Mouse (Mus musculus) liver, postnatal 0 days (tissue): ENCODE measurements around the gene Spic. TPM values are rescaled to one million over a fixed set of nuclear protein-coding genes. Genes with fewer than 3 reads are reported as not detected.

Experiments
- ATAC-seq: fragments of 200-750 bp; cut with Nextera tagmentation; 2 replicates; pipeline ENCODE4 v1.8.0; 2017; ENCODE audit warnings: mild to moderate bottlenecking, moderate library complexity
- DNase-seq: peaks from one replicate; pipeline ENCODE4 v3.0.0-alpha.2; 2016
- H3K27ac ChIP-seq: fragments of 300-500 bp; sonication (generic); 2 replicates; pipeline ENCODE4 v1.5.1; 2014; ENCODE audit warnings: antibody characterized with exemption, moderate library complexity, mild to moderate bottlenecking, low read depth
- H3K27me3 ChIP-seq: fragments of 300-500 bp; sonication (generic); 2 replicates; pipeline ENCODE4 v1.6.1; 2014; ENCODE audit warnings: low read length, control low read depth, mixed read lengths; ENCODE audit not compliant: insufficient read depth
- H3K36me3 ChIP-seq: fragments of 300-500 bp; sonication (generic); replicated peaks from 2 replicates; pipeline ENCODE4 v1.6.1; 2014; ENCODE audit warnings: mild to moderate bottlenecking, control low read depth, low read length, moderate library complexity, mixed read lengths; ENCODE audit not compliant: insufficient read depth
- H3K4me1 ChIP-seq: fragments of 300-500 bp; sonication (generic); 2 replicates; pipeline ENCODE4 v1.6.1; 2014; ENCODE audit warnings: antibody characterized with exemption, mild to moderate bottlenecking, control low read depth; ENCODE audit not compliant: insufficient read depth
- H3K4me2 ChIP-seq: fragments of 300-500 bp; sonication (generic); 2 replicates; pipeline ENCODE4 v1.6.1; 2014; ENCODE audit warnings: low read depth, mild to moderate bottlenecking, low read length, moderate library complexity, mixed read lengths
- H3K4me3 ChIP-seq: fragments of 300-500 bp; sonication (generic); 2 replicates; pipeline ENCODE4 v1.5.1; 2014; ENCODE audit warnings: low read depth, low read length
- H3K9ac ChIP-seq: fragments of 300-500 bp; sonication (generic); replicated peaks from 2 replicates; pipeline ENCODE4 v1.6.1; 2014; ENCODE audit warnings: mild to moderate bottlenecking, moderate library complexity
- H3K9me3 ChIP-seq: fragments of 300-500 bp; sonication (generic); 2 replicates; pipeline ENCODE4 v1.6.1; 2016; ENCODE audit warnings: mild to moderate bottlenecking, control low read depth, low read length, mixed read lengths
- CTCF ChIP-seq: sonication (generic); IDR thresholded peaks from 2 replicates; pipeline ENCODE4 v1.5.1; 2016; ENCODE audit warnings: antibody characterized with exemption, low read depth
- EP300 ChIP-seq: IDR thresholded peaks from 2 replicates; pipeline ENCODE4 v1.6.1; 2016; ENCODE audit warnings: antibody characterized with exemption, low read depth, mild to moderate bottlenecking
- WGBS: fragments of 180-500 bp; shearing (Covaris S2); extraction: QIAGEN DNeasy Blood & Tissue Kit; methylation state at CpG from one replicate; pipeline ENCODE4 v1.1.7; 2014; ENCODE audit not compliant: insufficient replicate concordance; 5-methylcytosine and 5-hydroxymethylcytosine counted together
- polyA plus RNA-seq: library from polyadenylated mRNA; unstranded; fragments of >200 nt; fragmentation: Nextera tagmentation; extraction: Ambion mirVana; gene quantifications from 2 replicates; pipeline ENCODE4 v1.2.1, GENCODE M21; 2015

Gene Spic
- polyA plus RNA-seq, 1 experiment from 2014 or later = 19.2 TPM

- DNase-seq = no peak
- H3K27me3 ChIP-seq = no peaks in the 10 kb centered on the region
- H3K9me3 ChIP-seq = no peaks in the 10 kb centered on the region
- no peak overlapping the region for H3K4me3 ChIP-seq
- WGBS = 29% methylated on average over 6 of the region's 6 CpGs
- H3K36me3 ChIP-seq = no peaks in the 10 kb centered on the region
- no peak overlapping the region for H3K27ac ChIP-seq
- H3K4me1 ChIP-seq = no peaks in the 10 kb centered on the region
- ATAC-seq = no peak
- H3K9ac ChIP-seq = no peak overlapping the region
- TF ChIP-seq EP300 (no peak), CTCF (no peak)
- no peak overlapping the region for H3K4me2 ChIP-seq
These were observed 27.5 kb upstream of the Spic start for GRCm38 (mm10) chr10:88712359-88712758.

- TF ChIP-seq CTCF = no peak
- no peak for TF ChIP-seq EP300
These were observed 24.1 kb upstream of the Spic start for GRCm38 (mm10) chr10:88708671-88709523.

GRCm38 (mm10) chr10:88700938-88701337 is 16.1 kb upstream of the Spic start:
- DNase-seq (no peak), ATAC-seq (no peak)
- TF ChIP-seq CTCF (no peak), EP300 (no peak)
- H3K4me1 ChIP-seq = no peaks in the 10 kb centered on the region
- H3K27ac ChIP-seq = no peak overlapping the region
- H3K4me2 ChIP-seq = no peak overlapping the region
- no peaks in the 10 kb centered on the region for H3K27me3 ChIP-seq
- H3K4me3 ChIP-seq = no peak overlapping the region
- WGBS = 74% methylated on average over 6 of the region's 6 CpGs
- H3K9me3 ChIP-seq = no peaks in the 10 kb centered on the region
- H3K36me3 ChIP-seq = no peaks in the 10 kb centered on the region
- H3K9ac ChIP-seq = no peak overlapping the region

More at GRCm38 (mm10) chr10:88708671-88709523, 24.1 kb upstream of the Spic start:
- Histone ChIP-seq H3K27me3 (no peaks in the 10 kb centered on the region), H3K27ac (no peak overlapping the region; the same call in 1 of the 2 replicates), H3K4me1 (no peaks in the 10 kb centered on the region), H3K9me3 (no peaks in the 10 kb centered on the region), H3K4me2 (no peak overlapping the region), H3K9ac (no peak overlapping the region), H3K36me3 (no peaks in the 10 kb centered on the region), H3K4me3 (no peak overlapping the region)
- no peak for DNase-seq
- ATAC-seq = 0 out of 2 replicates have a peak, but pooled peaks have one; percentile 35
- WGBS = 44% methylated on average over 10 of the region's 10 CpGs

GRCm38 (mm10) chr10:88682904-88683563 is 1.8 kb downstream of the Spic start:
- 0 out of 2 replicates have a peak, but pooled peaks have one; percentile 7 for ATAC-seq

GRCm38 (mm10) chr10:88672825-88673224 is 12.0 kb downstream of the Spic start:
- DNase-seq (no peak), ATAC-seq (no peak)
- WGBS = 74% methylated on average over 7 of the region's 7 CpGs
- no peak overlapping the region for H3K9ac ChIP-seq
- no peaks in the 10 kb centered on the region for H3K9me3 ChIP-seq
- no peaks in the 10 kb centered on the region for H3K36me3 ChIP-seq
- no peaks in the 10 kb centered on the region for H3K4me1 ChIP-seq
- TF ChIP-seq CTCF = no peak
- TF ChIP-seq EP300 = no peak
- H3K4me2 ChIP-seq = no peak overlapping the region
- no peak overlapping the region for H3K4me3 ChIP-seq
- no peaks in the 10 kb centered on the region for H3K27me3 ChIP-seq
- H3K27ac ChIP-seq = no peak overlapping the region

More at GRCm38 (mm10) chr10:88682904-88683563, 1.8 kb downstream of the Spic start:
- no peaks in the 10 kb centered on the region for H3K4me1 ChIP-seq
- no peaks in the 10 kb centered on the region for H3K9me3 ChIP-seq
- H3K36me3 ChIP-seq = no peaks in the 10 kb centered on the region
- H3K4me2 ChIP-seq = no peak overlapping the region
- DNase-seq = no peak
- H3K4me3 ChIP-seq = no peak overlapping the region
- no peak for TF ChIP-seq EP300
- TF ChIP-seq CTCF = no peak
- 52% methylated on average over 4 of the region's 4 CpGs for WGBS
- H3K27me3 ChIP-seq = no peaks in the 10 kb centered on the region
- no peak overlapping the region for H3K27ac ChIP-seq
- no peak overlapping the region for H3K9ac ChIP-seq

GRCm38 (mm10) chr10:88672123-88672522 is 12.7 kb downstream of the Spic start:
- DNase-seq (no peak), ATAC-seq (no peak)
- no peaks in the 10 kb centered on the region for H3K27me3 ChIP-seq
- TF ChIP-seq EP300 (no peak), CTCF (no peak)
- no peaks in the 10 kb centered on the region for H3K4me1 ChIP-seq
- WGBS = 82% methylated on average over 6 of the region's 6 CpGs
- H3K27ac ChIP-seq = no peak overlapping the region
- H3K4me3 ChIP-seq = no peak overlapping the region
- no peaks in the 10 kb centered on the region for H3K36me3 ChIP-seq
- H3K9me3 ChIP-seq = no peaks in the 10 kb centered on the region
- no peak overlapping the region for H3K4me2 ChIP-seq
- H3K9ac ChIP-seq = no peak overlapping the region
